Mouse (Mus musculus): ENCODE measurements around the gene Txndc15.
A peak's percentile ranks its signal among the peaks of the same experiment; 100 is the strongest.

- TF ChIP-seq CTCF (IDR thresholded peaks at IDR 0.05; ENCODE audit: borderline replicate concordance, insufficient read depth, low read depth, low read length) (peak; percentile 37; the same call in 1 of the 2 replicates), POLR2A (IDR thresholded peaks at IDR 0.05; ENCODE audit: borderline replicate concordance, insufficient read depth, low read length) (no peak)
These were observed 45.9 kb upstream of the Txndc15 start for GRCm38 (mm10) chr13:55668550-55668949.
